Mouse (Mus musculus) embryonic fibroblast, embryonic 13.5 days (primary cell): ENCODE measurements at regions not wholly inside any gene's neighbourhood (a gene's known extent, or its start where the extent isn't known, plus 50 kb on each side); places are given as distances from the start of the nearest gene placed in this dataset.

Experiments used
- CTCF ChIP-seq: IDR thresholded peaks from 2 replicates; pipeline ENCODE4 v1.5.1; 2011; ENCODE audit warnings: mild to moderate bottlenecking, control low read depth, low read length, moderate library complexity, borderline replicate concordance; ENCODE audit not compliant: insufficient read depth
- POLR2A ChIP-seq: IDR thresholded peaks from 2 replicates; pipeline ENCODE4 v1.6.1; 2011; ENCODE audit warnings: low read depth, mild to moderate bottlenecking, control low read depth, low read length, moderate library complexity

- TF ChIP-seq CTCF (no peak), POLR2A (no peak)
Observed at GRCm38 (mm10) chr3:137281052-137281451, 59.8 kb upstream of the Emcn start.
